Mouse (Mus musculus) left cerebral cortex, adult 2 months (tissue): ENCODE results near the gene Ppt2. TPM values are rescaled to one million over a fixed set of nuclear protein-coding genes. Genes with fewer than 3 reads are reported as not detected.

Experiments used
- DNase-seq, 2 experiments: peaks; one replicate each; pipeline ENCODE4 v3.0.0; 2021 to 2022; ENCODE audit warnings: low spot score in 2 of 2, mixed read lengths in 1 of 2; ENCODE audit errors: extremely low spot score in 1 of 2
- H3K27ac ChIP-seq: fragments of 200-600 bp; 2 replicates; pipeline ENCODE4 v1.8.1; 2022
- H3K4me3 ChIP-seq: fragments of 200-600 bp; 2 replicates; pipeline ENCODE4 v1.8.1; 2022
- CTCF ChIP-seq: fragments of 200-600 bp; IDR thresholded peaks from 2 replicates; pipeline ENCODE4 v1.8.1; 2022; ENCODE audit warnings: antibody characterized with exemption, mild to moderate bottlenecking, moderate library complexity
- intact Hi-C: fragments of 180-260 bp; cut with DNase I; formaldehyde crosslinking; loops from one replicate; pipeline ENCODE4 v1.15.1; 2025
- total RNA-seq, 2 experiments: library from RNA; stranded (reverse); gene quantifications; 2 replicates each; pipeline ENCODE4 v1.2.3; 2021

Gene Ppt2
- total RNA-seq, 2 experiments from 2014 or later, result 47.3 to 48.6 TPM

DNA sequence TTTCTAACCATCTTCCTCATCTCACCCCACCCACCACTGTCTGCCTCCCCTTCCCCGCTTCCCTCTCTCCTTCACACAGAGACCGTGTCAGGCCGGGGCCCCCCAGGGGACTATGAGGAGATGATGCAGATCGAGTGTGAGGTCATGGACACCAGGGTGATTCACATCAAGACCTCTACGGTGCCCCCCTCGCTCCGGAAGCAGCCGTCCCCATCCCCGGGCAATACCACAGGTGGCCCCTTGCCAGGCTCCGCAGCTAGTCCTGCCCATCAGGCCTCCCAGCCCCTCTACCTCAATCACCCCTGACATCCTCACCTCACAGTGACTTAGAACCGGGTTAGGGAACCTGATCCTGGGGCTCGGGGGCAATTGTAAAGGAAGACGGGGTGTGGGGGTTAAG is 26.1 kb upstream of the Ppt2 start:
- intact Hi-C loops, result loop anchor here (1.0 to 5.0 kb wide), 3 partner anchors 59 to 238 kb away; no protein-coding TSS in a partner anchor
- H3K27ac ChIP-seq, result no peak overlapping the region
- DNase-seq, result no peak
- no peak for TF ChIP-seq CTCF
- no peak overlapping the region for H3K4me3 ChIP-seq

DNA sequence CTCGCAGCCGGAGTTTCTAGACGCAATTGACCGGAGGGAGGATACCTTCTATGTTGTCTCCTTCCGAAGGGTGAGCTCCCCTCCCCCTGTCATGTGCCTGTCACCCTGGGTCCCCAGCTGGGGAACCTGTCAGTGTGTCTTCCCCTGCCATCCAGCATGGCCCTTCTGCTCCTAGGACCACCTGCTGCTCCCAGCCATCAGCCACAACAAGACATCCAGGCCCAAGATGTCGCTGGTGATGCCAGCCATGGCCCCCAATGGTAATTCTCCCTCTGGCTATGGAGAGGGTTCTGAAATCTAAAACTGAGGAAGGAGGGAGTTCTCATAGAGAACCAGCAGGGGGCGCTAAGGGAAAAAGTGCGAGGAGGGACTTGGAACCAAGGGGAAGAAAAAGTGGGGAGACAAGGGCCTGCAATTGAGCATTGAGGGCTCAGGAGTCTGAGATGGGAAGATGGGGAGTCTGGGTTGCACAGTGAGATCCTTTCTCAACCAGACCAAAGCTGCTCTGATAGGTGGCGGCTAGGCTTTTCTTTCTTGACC is 25.5 kb upstream of the Ppt2 start:
- H3K4me3 ChIP-seq, result no peak overlapping the region
- intact Hi-C loops, result loop anchor here (1.0 to 5.0 kb wide), 3 partner anchors 59 to 238 kb away; no protein-coding TSS in a partner anchor
- H3K27ac ChIP-seq, result no peak overlapping the region
- TF ChIP-seq CTCF, result peak; percentile 88
- peak in 1 of 2 experiments; percentile 72 for DNase-seq

DNA sequence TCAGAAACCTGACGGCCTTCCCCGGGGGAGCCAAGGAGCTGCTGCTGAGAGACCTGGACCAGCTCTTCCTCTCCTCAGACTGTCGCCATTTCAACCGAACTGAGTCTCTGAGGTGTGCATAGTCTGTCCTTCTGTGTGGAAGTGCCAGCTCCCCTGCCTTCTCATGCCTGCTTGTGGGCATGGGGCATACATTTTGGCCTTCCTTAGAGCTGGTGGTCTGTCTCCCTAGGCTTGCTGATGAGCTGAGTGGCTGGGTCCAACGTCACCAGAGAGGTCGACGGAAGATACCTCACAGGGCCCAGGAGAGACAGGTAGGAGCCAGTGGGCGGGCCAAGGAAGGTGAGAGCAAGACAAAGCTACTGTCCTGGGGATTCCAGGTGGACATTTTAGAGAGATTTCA is 24.7 kb upstream of the Ppt2 start:
- intact Hi-C loops, result loop anchor here (5.0 kb wide), 2 partner anchors 159 to 239 kb away; no protein-coding TSS in a partner anchor
- no peak for DNase-seq
- no peak overlapping the region; the same call in 1 of the 2 replicates for H3K27ac ChIP-seq
- no peak for TF ChIP-seq CTCF
- no peak overlapping the region for H3K4me3 ChIP-seq

DNA sequence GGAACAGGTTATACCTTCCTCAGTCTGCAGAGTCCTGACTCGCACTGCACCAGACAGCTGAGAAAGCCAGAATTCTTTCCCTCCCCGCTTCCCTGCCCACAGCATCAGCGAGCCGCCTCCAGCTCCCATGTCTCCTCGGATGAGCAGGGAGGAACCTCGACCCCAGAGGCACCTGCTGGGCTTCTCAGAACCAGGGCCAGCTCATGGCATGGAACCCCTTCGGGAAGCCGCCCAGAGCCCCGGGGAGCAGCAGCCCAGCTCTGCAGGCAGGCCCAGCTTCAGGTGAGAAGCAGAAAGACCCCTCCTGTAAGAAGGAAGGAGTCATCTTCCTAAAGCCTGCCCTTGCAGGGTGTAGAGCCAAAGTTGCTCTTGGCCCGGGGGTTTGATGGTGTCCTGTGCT is 24.2 kb upstream of the Ppt2 start:
- intact Hi-C loops, result loop anchor here (5.0 kb wide), 2 partner anchors 160 to 240 kb away; no protein-coding TSS in a partner anchor
- TF ChIP-seq CTCF, result no peak
- Histone ChIP-seq H3K27ac (peak overlapping the region; percentile 29; the same call in 1 of the 2 replicates), H3K4me3 (no peak overlapping the region)
- DNase-seq, result no peak

DNA sequence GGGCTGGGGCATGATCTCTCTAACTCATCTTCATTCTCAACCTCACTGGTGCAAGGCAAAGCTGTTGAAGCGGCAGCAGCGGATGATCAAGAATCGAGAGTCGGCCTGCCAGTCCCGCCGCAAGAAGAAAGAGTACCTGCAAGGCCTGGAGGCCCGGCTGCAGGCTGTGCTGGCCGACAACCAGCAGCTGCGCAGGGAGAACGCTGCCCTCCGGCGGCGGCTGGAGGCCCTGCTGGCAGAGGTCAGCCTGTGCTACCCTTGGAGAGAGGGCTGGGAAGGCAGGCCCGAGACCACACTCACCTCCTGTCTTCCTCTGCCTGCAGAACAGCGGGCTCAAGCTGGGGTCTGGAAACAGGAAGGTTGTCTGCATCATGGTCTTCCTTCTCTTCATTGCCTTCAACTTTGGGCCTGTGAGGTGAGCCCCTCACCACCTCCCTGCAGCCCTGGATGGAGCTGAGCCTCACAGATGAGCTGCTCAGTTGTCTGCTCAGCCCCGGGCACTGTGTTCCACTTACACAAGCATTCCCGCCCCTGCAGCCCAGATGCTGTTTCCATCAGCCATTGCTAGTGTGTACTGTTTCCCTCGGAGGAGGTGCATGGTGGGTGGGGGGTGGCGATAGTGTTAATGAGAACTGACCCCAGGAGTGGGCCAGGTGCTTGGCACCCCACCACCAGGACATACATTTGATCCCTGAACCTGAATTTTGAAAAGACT is 23.4 kb upstream of the Ppt2 start:
- Histone ChIP-seq H3K4me3 (no peak overlapping the region), H3K27ac (peak overlapping the region; percentile 29)
- DNase-seq, result no peak
- intact Hi-C loops, result loop anchor here (5.0 kb wide), 2 partner anchors 161 to 241 kb away; no protein-coding TSS in a partner anchor
- TF ChIP-seq CTCF, result peak; percentile 53

DNA sequence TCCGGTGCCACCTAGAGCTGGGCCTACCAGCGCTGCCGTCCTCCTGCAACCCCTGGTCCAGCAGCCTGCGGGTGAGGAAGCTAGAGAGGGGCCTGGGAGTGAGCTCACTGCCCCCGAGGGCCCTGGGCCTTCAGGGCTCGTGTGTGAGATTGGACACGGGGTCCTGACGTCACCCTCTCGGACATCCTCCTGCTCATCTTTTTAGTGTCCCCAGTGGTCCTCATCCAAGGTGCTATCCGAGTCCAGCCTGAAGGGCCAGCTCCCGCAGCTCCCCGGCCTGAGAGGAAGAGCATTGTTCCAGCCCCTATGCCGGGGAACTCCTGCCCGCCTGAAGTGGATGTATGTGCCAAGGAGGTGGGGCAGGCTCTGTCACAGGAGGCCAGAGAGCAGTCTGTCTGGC is 22.5 kb upstream of the Ppt2 start:
- Histone ChIP-seq H3K4me3 (no peak overlapping the region), H3K27ac (no peak overlapping the region)
- TF ChIP-seq CTCF, result no peak
- no peak for DNase-seq
- intact Hi-C loops, result loop anchor here (5.0 kb wide), 2 partner anchors 162 to 242 kb away; no protein-coding TSS in a partner anchor

DNA sequence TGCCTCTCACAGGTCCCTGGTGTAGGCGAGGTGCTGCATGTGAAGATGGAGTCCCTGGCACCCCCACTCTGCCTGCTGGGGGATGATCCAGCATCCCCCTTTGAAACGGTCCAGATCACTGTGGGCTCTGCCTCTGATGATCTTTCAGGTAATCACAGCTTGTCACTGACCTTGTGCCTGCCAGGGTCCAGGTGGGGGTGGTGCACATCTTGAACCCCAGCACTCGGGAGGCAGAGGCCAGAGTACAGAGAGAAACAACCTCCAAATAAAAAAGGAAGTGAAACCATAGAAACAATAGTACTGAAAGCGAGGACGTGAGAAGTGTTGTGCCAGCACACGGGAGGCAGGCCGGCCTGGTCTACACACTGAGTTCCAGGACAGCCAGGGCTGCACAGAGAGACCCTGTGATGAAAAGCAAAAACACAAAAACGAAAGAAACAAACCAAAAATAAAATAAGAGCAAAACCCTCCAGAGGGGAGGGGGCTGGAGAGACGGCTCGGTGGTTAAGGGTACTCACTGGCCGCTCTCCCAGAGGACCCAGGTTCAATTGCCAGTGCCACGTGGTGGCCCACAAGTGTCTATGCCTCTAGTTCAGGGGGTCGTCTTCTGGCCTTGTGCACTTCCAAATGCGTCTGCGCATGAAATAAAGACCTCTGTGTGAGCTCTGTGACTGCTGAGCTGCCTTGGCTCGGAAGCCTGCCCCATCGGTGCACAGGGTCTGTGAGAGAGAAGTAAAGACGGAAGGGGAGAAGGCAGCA is 21.0 kb upstream of the Ppt2 start:
- intact Hi-C loops, result no loop called here
- no peak overlapping the region for H3K27ac ChIP-seq
- TF ChIP-seq CTCF, result no peak
- no peak overlapping the region for H3K4me3 ChIP-seq
- no peak for DNase-seq

DNA sequence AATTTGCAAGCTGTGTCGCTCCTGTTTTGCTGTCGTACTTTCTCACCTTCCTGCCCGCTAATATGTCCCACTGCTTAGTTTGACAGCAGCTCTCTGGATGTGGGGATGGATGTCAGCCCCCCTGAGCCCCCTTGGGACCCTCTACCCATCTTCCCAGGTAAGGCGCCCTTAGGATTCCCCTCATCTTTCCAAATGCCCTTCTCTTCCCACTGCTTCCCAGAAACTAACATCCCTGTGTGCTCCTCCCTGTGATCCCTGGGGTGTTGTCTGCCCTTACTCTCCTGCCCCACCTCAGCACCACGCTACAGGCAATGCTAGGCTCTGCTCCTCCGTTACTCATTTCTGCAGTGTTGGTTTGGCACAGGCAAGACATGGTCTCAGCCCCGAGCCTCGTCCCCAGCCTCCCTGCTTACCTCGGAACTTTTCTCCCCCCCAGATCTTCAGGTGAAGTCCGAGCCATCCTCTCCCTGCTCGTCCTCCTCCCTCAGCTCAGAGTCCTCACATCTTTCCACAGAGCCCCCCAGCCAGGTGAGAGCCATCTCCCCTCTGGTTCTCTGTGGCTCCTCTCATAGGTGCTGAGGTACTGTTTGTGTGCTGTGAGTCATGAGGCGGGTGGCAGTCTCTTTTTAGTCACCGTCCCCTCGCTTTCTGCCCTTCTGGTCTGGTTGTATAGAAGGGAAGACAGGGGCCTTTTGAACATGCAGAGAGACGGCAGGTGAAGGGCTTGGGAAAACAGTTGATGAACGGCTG is 20.0 kb upstream of the Ppt2 start:
- intact Hi-C loops, result no loop called here
- no peak overlapping the region for H3K27ac ChIP-seq
- peak overlapping the region; percentile 73 for H3K4me3 ChIP-seq
- TF ChIP-seq CTCF, result no peak
- DNase-seq, result no peak

DNA sequence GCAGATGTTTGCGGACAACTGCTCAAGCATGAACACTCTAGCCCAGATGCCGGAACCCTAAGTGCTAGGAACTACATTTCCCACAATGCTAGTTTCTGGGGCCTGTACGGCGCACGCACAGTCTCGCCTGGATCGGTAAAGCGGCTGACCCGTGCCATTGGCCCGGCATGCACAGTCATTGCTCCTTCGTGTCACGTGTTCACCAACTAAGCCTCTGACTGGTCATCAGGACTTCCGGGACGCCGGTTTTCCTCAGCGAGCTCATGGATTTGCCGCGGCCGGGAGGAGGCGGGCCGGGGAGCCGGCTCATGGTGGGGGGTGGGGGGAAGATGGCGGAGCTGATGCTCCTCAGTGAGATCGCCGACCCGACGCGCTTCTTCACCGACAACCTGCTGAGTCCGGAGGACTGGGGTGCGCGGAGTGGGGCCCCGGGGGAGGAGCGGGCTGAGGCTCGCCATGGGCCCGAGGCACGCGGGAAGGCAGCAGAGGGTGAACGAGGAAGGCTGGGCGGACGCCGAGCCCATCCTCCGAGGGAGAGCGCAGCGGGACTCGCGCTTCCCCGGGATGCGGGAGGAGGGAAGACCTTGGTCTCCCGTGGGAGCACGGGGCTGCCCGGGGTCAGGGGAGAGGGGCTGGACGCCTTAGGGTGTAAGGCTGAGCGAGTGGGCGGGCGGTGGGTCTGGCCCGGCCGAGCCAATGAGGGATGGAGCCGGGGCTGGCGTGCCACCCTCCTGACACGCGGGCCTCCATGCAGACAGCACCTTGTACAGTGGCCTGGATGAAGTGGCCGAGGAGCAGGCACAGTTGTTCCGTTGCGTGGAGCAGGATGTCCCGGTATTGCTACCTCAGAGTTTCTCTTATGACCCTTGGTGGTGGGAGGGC is 18.8 kb upstream of the Ppt2 start, which contains the start of gene Atf6b:
Gene Atf6b, plus strand, starts transcription at position 241 of the 882 bp plus-strand sequence.
- no peak for TF ChIP-seq CTCF
- Histone ChIP-seq H3K27ac (peak within 1 kb of the TSS; percentile 92), H3K4me3 (peak within 1 kb of the TSS; percentile 73)
- intact Hi-C loops, result no loop called here
- DNase-seq, result peak; percentile 90 to 96

DNA sequence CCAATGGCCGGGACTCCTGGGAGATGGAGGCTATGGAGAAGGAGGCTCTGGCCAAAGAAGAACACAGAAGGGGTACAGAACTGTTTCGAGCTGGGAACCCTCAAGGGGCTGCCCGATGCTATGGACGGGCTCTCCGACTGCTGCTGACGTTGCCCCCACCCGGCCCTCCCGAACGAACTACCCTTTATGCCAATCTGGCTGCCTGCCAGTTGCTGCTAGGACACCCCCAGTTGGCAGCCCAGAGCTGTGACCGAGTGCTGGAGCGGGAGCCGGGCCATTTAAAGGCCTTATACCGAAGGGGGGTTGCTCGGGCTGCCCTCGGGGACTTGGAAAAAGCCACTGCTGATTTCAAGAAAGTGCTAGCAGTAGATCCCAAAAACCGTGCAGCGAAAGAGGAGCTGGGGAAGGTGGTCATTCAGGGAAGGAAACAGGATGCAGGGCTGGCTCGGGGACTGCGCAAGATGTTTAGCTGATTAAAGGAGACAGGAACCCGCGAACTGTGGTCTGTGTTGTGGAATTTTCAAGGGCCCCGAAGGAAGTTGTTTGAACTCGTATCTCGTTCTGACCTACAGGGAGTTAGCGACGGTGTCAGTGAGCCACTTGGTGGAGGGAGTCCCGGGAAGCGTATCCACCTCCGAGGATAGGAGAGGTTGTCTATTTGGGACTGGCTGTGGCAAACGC is 17.7 kb upstream of the Ppt2 start:
- DNase-seq, result no peak
- no peak for TF ChIP-seq CTCF
- intact Hi-C loops, result no loop called here
- Histone ChIP-seq H3K4me3 (no peak overlapping the region), H3K27ac (no peak overlapping the region)
